Mouse (Mus musculus) bone marrow, adult 2 months (tissue): ENCODE data around the gene Degs2.

Experiments
- CTCF ChIP-seq: fragments of 200-500 bp; IDR thresholded peaks from 2 replicates; pipeline ENCODE4 v1.5.1; 2011; ENCODE audit warnings: low read length, control low read depth; ENCODE audit not compliant: control insufficient read depth, insufficient read depth
- POLR2A ChIP-seq: fragments of 200-500 bp; IDR thresholded peaks from 2 replicates; pipeline ENCODE4 v1.6.1; 2011; ENCODE audit warnings: low read depth, mild to moderate bottlenecking, control low read depth, low read length, borderline replicate concordance; ENCODE audit not compliant: control insufficient read depth

- TF ChIP-seq CTCF (no peak), POLR2A (no peak)
Measured at GRCm38 (mm10) chr12:108741472-108741871, 39.4 kb upstream of the Degs2 start.
